ENCODE assay signal across 20 mouse cellular contexts in genomic region chr14:7863199-7863598, GRCm38 (mm10). TPM values are rescaled to one million over a fixed set of nuclear protein-coding genes. Genes with fewer than 3 reads are reported as not detected.
A peak's percentile ranks its signal among the peaks of the same experiment; 100 is the strongest.
DNase-seq lines count a peak whose midpoint lies in the region; ATAC-seq and TF ChIP-seq lines count a peak whose summit lies in the region.
"Had no signal": no experiment of that assay in that cellular context is flagged by ENCODE, and none has a peak within 500 bp of the region (broad histone marks: within the 10 kb centered on the region; RNA-seq: fewer than 3 reads in every experiment).

No protein-coding gene starts in this region.

- H3K36me3 ChIP-seq in kidney, adult 2 months (ENCODE audit: control insufficient read depth, insufficient read depth, low read length): no peaks in the 10 kb centered on the region
- no peaks in the 10 kb centered on the region for H3K36me3 ChIP-seq in stomach, embryonic 14.5 days (ENCODE audit: control insufficient read depth, insufficient read depth, low read length)
- no peaks in the 10 kb centered on the region for H3K36me3 ChIP-seq in stomach, postnatal 0 days (ENCODE audit: control insufficient read depth, insufficient read depth, low read length)
- H3K36me3 ChIP-seq in limb, embryonic 13.5 days: peaks cover 11% of the 10 kb centered on the region
- H3K36me3 ChIP-seq in hindbrain, embryonic 14.5 days (replicated peaks; ENCODE audit: control insufficient read depth, insufficient read depth): 0 out of 2 replicates have a peak, but pooled peaks cover 3% of the 10 kb centered on the region

- H3K27me3 ChIP-seq in kidney, adult 2 months (replicated peaks; ENCODE audit: control insufficient read depth, insufficient read depth, low read length): no peaks in the 10 kb centered on the region
- no peaks in the 10 kb centered on the region for H3K27me3 ChIP-seq in stomach, embryonic 14.5 days (ENCODE audit: control insufficient read depth, insufficient read depth, low read length)
- H3K27me3 ChIP-seq in stomach, postnatal 0 days (ENCODE audit: control insufficient read depth, insufficient read depth, low read length): no peaks in the 10 kb centered on the region
- no peaks in the 10 kb centered on the region for H3K27me3 ChIP-seq in limb, embryonic 13.5 days
- H3K27me3 ChIP-seq in hindbrain, embryonic 14.5 days (ENCODE audit: control insufficient read depth, insufficient read depth, low read length): no peaks in the 10 kb centered on the region
- H3K27me3 ChIP-seq: heart, embryonic 13.5 days; hindbrain, embryonic 15.5 days; neural tube, embryonic 15.5 days had no signal

- H3K4me3 ChIP-seq in kidney, adult 2 months (ENCODE audit: insufficient read depth, low read depth, low read length): no peak overlapping the region
- no peak overlapping the region for H3K4me3 ChIP-seq in stomach, embryonic 14.5 days (ENCODE audit: low read depth, low read length)
- H3K4me3 ChIP-seq in stomach, postnatal 0 days (ENCODE audit: low read depth, low read length): no peak overlapping the region
- H3K4me3 ChIP-seq in limb, embryonic 13.5 days: no peak overlapping the region
- no peak overlapping the region for H3K4me3 ChIP-seq in hindbrain, embryonic 14.5 days (replicated peaks; ENCODE audit: low read length)
- H3K4me3 ChIP-seq: heart, adult 2 months; heart, embryonic 13.5 days; hindbrain, embryonic 15.5 days; midbrain, embryonic 10.5 days; neural tube, embryonic 15.5 days had no signal

- no peak for TF ChIP-seq CTCF in kidney, adult 2 months (conservative IDR thresholded peaks at IDR 0.05; ENCODE audit: insufficient read depth, insufficient read length, low read depth, low read length)
- TF ChIP-seq CTCF in stomach, postnatal 0 days (IDR thresholded peaks at IDR 0.05; ENCODE audit: low read depth): no peak

- peaks cover 20% of the 10 kb centered on the region; the same call in 1 of the 2 replicates for H3K4me1 ChIP-seq in kidney, adult 2 months (ENCODE audit: control insufficient read depth, insufficient read depth, low read length)
- H3K4me1 ChIP-seq in stomach, embryonic 14.5 days (ENCODE audit: control insufficient read depth, insufficient read depth, low read length): peaks cover 16% of the 10 kb centered on the region
- peaks cover 5% of the 10 kb centered on the region; the same call in 1 of the 2 replicates for H3K4me1 ChIP-seq in stomach, postnatal 0 days (replicated peaks; ENCODE audit: control insufficient read depth, insufficient read depth)
- H3K4me1 ChIP-seq in limb, embryonic 13.5 days: peaks cover 65% of the 10 kb centered on the region
- no peaks in the 10 kb centered on the region for H3K4me1 ChIP-seq in hindbrain, embryonic 14.5 days (replicated peaks; ENCODE audit: control insufficient read depth, insufficient read depth, low read length)
- H3K4me1 ChIP-seq: hindbrain, embryonic 15.5 days had no signal

- TF ChIP-seq EP300 in stomach, postnatal 0 days (optimal IDR thresholded peaks at IDR 0.05): no peak

- no peak overlapping the region for H3K9ac ChIP-seq in stomach, embryonic 14.5 days (replicated peaks; ENCODE audit: low read depth, low read length)
- no peak overlapping the region for H3K9ac ChIP-seq in stomach, postnatal 0 days (ENCODE audit: low read length)
- H3K9ac ChIP-seq in limb, embryonic 13.5 days: no peak overlapping the region
- no peak overlapping the region for H3K9ac ChIP-seq in hindbrain, embryonic 14.5 days
- H3K9ac ChIP-seq: heart, embryonic 13.5 days; hindbrain, embryonic 15.5 days; liver, postnatal 0 days; neural tube, embryonic 15.5 days had no signal

- 39% methylated on average over 5 of the region's 5 CpGs for WGBS in kidney, adult 2 months
- 86% methylated on average over 5 of the region's 5 CpGs for WGBS in stomach, embryonic 14.5 days
- 73% methylated on average over 5 of the region's 5 CpGs for WGBS in stomach, postnatal 0 days
- 68% methylated on average over 5 of the region's 5 CpGs for WGBS in limb, embryonic 13.5 days
- 87% methylated on average over 5 of the region's 5 CpGs for WGBS in hindbrain, embryonic 14.5 days

- peak; percentile 44 for DNase-seq in kidney, adult 2 months
- DNase-seq in kidney, postnatal 4 days: no peak
- no peak for DNase-seq in stomach, postnatal 0 days (ENCODE audit: low spot score)
- no peak for DNase-seq in thymus, postnatal 36 days
- DNase-seq in hindbrain, embryonic 14.5 days (ENCODE audit: low spot score): no peak
- DNase-seq: adrenal gland, postnatal 25 days; cerebellum, adult 8-10 months; embryo, embryonic 11 days; gastrocnemius, postnatal 36 days; heart, adult 2 months; liver, postnatal 0 days had no signal

- H3K27ac ChIP-seq in kidney, adult 2 months (ENCODE audit: insufficient read depth, low read depth, low read length): no peak overlapping the region
- no peak overlapping the region; the same call in 1 of the 2 replicates for H3K27ac ChIP-seq in stomach, embryonic 14.5 days (ENCODE audit: low read length)
- no peak overlapping the region for H3K27ac ChIP-seq in stomach, postnatal 0 days (replicated peaks)
- H3K27ac ChIP-seq in limb, embryonic 13.5 days: peak overlapping the region; percentile 70
- no peak overlapping the region for H3K27ac ChIP-seq in hindbrain, embryonic 14.5 days
- H3K27ac ChIP-seq: heart, adult 2 months; hindbrain, embryonic 15.5 days; macrophage; midbrain, embryonic 10.5 days; neural tube, embryonic 15.5 days had no signal

- no peak for TF ChIP-seq POLR2A in kidney, adult 2 months (IDR thresholded peaks at IDR 0.05; ENCODE audit: low read depth, low read length)

- H3K4me2 ChIP-seq in stomach, embryonic 14.5 days (replicated peaks; ENCODE audit: low read depth, low read length): no peak overlapping the region
- no peak overlapping the region for H3K4me2 ChIP-seq in stomach, postnatal 0 days (replicated peaks; ENCODE audit: low read depth)
- H3K4me2 ChIP-seq in limb, embryonic 13.5 days (replicated peaks): no peak overlapping the region
- no peak overlapping the region for H3K4me2 ChIP-seq in hindbrain, embryonic 14.5 days (replicated peaks)
- H3K4me2 ChIP-seq: heart, embryonic 13.5 days; hindbrain, embryonic 15.5 days; liver, embryonic 11.5 days; neural tube, embryonic 15.5 days had no signal

- ATAC-seq in stomach, embryonic 14.5 days (ENCODE audit: insufficient number of reproducible peaks, insufficient read depth, low FRiP score, low read depth): peak; percentile 24; the same call in 1 of the 2 replicates
- no peak for ATAC-seq in stomach, postnatal 0 days (ENCODE audit: low FRiP score, low TSS enrichment)
- ATAC-seq in limb, embryonic 13.5 days (ENCODE audit: low FRiP score, low read depth): no peak
- ATAC-seq in hindbrain, embryonic 14.5 days (ENCODE audit: low FRiP score): no peak
- ATAC-seq: liver, postnatal 0 days; lung, postnatal 0 days had no signal

- H3K9me3 ChIP-seq in stomach, embryonic 14.5 days (ENCODE audit: control insufficient read depth, low read depth, low read length): no peaks in the 10 kb centered on the region
- no peaks in the 10 kb centered on the region for H3K9me3 ChIP-seq in stomach, postnatal 0 days (ENCODE audit: control insufficient read depth, low read length)
- H3K9me3 ChIP-seq in limb, embryonic 13.5 days: no peaks in the 10 kb centered on the region
- H3K9me3 ChIP-seq in hindbrain, embryonic 14.5 days (ENCODE audit: control insufficient read depth, low read length): no peaks in the 10 kb centered on the region
- H3K9me3 ChIP-seq: heart, embryonic 13.5 days; hindbrain, embryonic 15.5 days; midbrain, embryonic 10.5 days; neural tube, embryonic 15.5 days had no signal

RNA-seq across cellular contexts. Expression of gene Flnb, which starts 45.4 kb away (rescaled TPM):
- polyA plus RNA-seq in kidney, adult 2 months (2012; rRNA removed): 37.2 and 41.2 TPM in 2 replicates
- 23.7 and 26.2 TPM in 2 replicates for polyA plus RNA-seq in stomach, embryonic 14.5 days (2014; fragmentation: Nextera tagmentation; extraction: Ambion mirVana)
- polyA plus RNA-seq in stomach, postnatal 0 days (2015; fragmentation: Nextera tagmentation; extraction: Ambion mirVana): 8.3 and 8.8 TPM in 2 replicates
- polyA plus RNA-seq in limb, embryonic 13.5 days (2015; fragmentation: Nextera tagmentation; extraction: Ambion mirVana): 44.2 and 45.3 TPM in 2 replicates
- polyA plus RNA-seq in hindbrain, embryonic 14.5 days (2014; fragmentation: Nextera tagmentation; extraction: Ambion mirVana): 7.4 and 9.0 TPM in 2 replicates
